Mouse (Mus musculus): Measurements from ENCODE around the gene Ccdc153.
A peak's percentile ranks its signal among the peaks of the same experiment; 100 is the strongest.

The Ccdc153 gene

DNA sequence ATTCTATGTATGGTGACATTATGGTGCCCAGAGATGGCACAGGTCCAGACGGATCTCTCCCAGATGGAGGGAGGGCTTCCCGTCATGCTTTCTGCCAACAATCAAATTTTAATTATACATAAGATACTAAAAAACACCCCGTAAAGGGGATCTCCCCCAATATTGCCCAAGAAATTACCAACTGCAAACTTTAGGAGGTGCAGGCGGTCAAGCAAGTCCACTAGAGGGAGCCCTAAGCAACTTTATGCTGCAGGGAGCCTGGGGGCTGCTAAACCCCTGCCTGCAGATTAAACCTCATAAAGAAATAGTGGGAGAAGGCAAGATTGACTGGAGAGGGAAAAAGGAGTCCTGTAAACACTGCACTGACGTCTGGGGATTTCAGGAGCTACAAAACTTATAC lies 1.0 kb upstream of the Ccdc153 start:
- DNase-seq (ENCODE audit: low spot score in 2 of 2) = peak; percentile 43 to 70

DNA sequence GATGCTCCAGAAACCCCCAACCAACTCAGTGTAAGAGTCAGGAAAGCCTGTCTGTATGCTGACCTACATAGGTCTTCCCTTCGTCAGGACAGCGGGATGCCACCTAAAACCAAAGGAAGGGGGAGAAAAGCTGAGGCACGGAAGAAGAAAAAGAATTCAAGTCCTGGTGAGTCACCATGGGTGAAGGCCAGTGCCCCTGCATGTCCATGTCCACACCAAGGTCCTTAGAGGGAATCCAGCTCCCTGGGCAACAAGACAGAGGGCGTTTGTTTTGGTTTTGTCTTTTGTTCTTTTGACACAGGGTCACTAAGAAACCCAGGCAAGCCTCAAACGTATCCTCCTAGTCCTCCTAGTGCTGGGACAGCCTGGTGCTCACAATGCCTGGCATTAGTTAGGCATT lies 435 bp downstream of the Ccdc153 start:
- DNase-seq (ENCODE audit: low spot score in 2 of 2) = no peak

DNA sequence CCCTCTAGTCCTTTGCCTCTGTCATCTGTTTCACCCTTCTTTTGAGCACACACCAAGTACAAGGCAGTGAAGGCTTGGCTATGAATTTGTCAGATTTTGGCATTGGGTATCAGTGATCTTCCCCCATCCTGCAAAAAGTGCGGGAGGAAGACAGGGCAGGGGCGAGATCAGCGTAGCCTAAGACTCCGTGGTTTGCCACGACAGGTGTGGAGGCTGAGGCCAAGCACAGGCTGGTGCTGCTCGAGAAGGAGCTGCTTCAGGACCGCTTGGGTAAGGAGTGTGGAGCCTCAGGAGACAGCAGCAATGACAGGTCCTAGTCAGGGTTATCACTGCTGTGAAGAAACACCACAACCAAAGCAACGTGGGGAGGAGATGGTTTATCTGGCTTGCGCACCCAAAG lies 942 bp downstream of the Ccdc153 start:
- no peak for DNase-seq (ENCODE audit: low spot score in 2 of 2)

DNA sequence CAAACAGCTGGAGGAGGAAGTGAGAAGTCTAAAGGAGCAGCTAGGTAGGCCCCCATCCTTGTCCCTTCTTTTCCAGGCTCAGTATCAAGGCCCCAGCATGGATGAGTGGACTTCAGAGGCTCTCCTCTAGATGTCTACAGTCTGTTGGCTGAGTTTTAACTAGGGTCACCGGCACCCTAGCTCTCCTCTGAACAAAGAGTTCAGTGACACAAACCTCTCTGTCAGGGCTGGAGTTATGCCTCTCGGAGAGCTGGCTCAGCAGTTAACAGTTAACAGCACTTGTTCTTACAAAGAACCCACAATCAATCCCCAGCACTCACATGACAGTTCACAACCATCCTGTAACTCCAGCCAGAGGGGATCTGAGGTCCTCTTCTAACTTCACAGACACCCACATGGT lies 3.1 kb downstream of the Ccdc153 start:
- no peak for DNase-seq (ENCODE audit: low spot score in 2 of 2)

DNA sequence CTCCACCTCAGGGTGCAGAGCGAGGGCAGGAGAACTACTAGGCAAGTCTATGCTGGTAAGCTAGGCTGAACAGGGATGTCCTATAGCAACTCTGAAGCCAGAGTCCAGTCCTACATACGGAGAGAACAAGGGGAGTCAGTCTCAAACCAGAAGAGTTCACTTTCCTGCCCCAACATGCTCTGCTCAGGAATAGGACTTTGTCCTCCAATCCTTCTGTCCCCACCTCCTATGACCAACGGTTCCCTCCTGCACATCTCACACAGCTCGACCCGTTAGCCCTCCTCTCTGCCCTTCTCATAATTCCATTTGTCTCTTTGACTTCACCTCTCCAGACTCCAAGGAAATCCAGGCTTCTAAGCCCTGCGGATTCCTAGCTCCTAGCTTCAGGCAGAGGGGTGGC lies 7.4 kb downstream of the Ccdc153 start:
- DNase-seq (ENCODE audit: low spot score in 2 of 2) = no peak

DNA sequence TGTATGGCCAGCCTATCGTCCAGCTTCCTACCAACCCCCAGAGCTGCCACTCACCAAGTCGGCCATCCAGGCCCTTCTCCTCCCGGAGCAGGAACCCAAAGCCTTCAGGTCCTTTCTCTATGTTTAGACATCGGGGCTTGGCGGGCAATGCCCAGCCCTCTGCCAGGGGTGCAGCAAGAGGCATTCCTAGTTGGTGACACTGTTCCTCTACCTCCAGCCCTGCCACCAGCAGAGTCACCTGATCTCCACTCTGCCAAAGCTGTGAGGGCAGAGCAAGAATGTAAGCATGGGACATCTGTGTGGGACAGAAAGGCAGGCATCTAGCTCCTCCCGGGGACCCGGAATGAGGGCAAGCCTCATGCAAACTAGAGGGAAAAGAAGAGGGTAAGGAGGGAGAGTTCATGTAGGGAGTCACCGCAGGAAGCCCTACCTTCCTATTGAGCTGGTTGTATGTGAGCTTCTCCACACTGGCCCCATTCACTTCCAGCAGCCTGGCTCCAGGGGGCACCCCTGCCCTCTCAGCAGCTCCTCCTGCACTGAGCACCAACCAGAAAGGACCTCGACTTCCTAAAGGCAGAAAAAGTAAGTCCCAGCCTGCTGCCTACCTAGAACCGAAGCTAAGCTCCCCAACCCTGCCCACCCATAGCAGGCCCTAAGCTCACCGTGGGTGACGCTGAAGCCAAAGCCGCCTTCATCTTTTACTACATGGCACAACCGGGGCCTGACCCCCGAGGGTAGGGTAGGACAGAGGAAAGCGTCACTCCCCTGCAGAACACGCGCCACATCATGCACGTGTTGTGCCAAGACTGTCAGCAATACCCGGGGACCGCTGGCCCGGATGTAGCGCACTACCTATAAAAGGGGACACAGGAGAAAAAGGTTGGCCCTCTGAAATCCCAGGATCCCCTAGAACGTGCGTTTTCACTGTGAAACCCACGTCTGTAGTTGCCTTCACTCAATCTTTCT lies 9.0 kb downstream of the Ccdc153 start:
- peak; percentile 40 to 73 for DNase-seq (ENCODE audit: low spot score in 2 of 2)

DNA sequence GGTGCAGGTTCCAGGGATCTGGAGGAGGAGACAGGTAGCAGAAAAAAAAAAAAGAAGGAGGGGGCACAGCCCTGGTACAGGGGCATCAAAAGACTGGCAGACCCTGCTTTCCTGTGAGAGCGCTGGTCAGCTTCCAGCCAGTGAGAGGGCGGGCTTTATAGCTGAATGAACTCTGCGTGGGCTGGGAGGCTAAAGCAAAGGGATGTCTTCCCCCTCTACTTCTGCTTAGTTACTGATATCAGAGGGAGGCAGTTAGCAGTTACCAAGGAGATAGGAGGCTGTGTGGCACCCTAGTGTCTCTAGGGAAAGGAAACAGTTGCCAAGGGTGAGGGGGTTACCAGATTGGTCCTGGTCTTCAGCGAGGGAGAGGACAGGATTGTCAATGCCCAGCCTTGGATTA lies 10.0 kb downstream of the Ccdc153 start:
- DNase-seq (ENCODE audit: low spot score in 2 of 2) = no peak

DNA sequence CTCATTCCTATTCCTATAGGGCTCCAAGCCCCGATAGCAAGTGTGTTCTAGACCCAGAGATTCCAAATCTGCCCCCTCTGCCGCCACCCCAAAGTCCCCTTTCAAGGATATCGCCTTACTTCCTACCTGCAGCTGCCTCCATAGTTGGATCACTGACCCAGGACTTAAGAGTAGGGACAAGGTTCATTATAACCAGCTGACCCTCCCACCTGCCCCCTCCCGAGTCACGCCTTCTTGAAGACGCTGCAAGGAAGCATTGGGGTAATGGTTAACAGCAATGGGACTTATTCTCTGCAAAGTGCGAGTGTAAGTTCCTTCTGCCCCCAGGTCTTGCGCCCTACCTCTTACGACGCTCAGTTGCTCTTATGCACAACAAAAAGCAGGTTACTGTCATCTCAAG lies 10.8 kb downstream of the Ccdc153 start, which contains the start of gene Pdzd3:
Gene Pdzd3 (minus strand): TSS at position 158 of the 400 bp plus-strand sequence.
- no peak for DNase-seq (ENCODE audit: low spot score in 2 of 2)

DNA sequence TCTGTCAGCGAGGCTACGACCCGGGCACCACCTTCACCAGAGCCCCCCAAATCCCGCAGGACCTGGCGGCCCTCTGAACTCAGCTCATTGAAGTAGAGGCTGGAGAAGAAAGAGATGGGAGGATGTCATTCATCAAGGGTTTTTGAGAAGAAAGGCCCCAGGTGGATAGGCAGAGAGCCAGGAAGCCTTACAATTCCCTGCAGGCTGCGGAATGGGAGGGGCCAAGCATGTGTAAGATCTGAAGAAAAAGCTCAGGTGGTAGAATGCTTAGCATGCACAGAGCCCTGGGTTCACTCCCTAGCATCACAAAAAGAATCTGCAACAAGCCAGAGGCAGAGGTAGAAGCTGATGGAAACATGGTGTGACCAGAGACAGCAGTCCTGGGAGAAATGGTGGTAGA lies 13.0 kb downstream of the Ccdc153 start:
- no peak for DNase-seq (ENCODE audit: low spot score in 2 of 2)

DNA sequence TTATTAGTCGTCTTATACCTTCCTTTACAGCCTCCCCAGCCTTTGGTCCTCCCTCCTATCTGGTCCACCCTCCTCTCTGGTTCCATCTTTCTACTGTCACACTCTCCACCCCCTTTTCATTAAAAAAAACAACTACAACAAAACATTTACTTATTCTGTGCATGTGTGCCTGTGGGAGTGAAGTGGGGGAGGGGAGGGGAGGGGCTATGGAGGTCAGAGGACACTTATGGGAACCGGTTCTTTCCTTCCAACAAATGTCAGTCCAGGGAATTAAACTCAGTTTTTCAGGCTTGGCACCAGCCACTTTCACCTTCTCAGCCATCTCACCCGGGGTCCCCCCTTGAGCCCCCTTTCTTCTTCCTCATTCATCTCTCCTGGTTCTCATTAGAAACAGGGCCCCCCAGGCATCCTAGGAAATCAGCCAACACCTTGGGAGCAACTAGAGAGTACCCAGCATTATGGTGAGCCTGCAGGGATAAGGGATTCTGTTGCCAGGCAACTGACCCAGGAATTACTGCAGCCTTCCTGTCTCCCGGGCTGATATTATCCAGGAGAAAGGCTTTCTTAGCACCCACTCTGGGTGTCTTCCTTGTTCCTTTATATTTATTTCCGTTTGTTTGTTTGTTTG lies 14.1 kb downstream of the Ccdc153 start:
- no peak for DNase-seq (ENCODE audit: low spot score in 2 of 2)

DNA sequence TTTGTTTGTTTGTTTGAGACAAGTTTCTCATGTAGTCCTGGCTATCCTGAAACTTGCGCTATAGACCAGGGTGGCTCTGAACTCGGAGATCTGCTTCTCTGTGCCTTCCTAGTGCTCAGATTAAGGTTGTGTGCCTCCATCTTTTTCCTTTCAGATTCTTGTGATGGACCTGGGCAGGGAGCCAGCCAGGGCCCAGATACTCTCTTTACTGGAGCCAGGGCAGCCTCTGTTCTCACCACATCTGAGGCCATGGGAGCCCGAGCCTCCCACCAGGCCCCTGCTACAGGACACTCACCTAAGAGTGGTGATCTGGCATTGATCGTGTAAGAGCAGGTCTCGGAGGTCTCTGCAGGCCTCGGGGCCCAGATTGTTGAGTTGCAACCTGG lies 14.7 kb downstream of the Ccdc153 start:
- DNase-seq (ENCODE audit: low spot score in 2 of 2) = no peak

DNA sequence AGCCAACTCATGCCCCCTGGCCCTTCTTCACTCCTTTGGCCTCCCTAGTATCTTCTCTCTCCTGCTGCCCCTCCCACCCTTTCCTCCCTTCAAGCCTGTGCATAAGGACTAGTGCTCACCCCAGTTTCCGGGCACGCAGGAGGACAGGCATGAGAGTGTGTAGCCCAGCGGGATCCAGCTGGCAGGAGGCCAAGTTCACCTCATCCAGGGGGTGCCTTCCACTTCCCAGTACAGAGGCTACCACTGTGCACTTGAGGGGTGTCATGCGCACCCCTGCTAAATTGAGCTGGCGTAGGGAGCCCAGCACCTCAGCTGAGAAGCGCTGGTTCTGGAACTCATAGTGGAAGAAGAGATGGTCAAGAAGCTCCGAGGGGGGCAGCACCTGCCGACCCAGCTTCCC lies 15.7 kb downstream of the Ccdc153 start:
- DNase-seq (ENCODE audit: low spot score in 2 of 2) = no peak

DNA sequence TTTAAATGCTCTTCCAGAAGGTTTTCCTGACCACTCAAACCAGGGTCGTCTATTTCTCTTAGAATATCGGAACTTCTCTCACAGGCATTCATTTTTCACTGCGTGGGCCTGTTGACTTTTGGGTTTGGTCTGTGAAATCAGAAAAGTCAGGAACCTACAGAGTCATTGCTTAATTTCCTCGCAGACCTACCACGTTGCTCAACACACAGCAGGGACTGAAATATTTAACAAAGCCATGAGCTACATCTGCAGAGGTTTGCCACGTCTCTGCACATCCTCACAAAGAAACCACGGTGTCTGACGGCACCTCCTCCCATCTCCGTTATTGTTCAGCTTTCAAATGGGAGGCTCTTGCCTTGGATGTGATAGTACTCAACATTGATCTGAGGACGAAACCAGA lies 18.5 kb downstream of the Ccdc153 start:
- DNase-seq (ENCODE audit: low spot score in 2 of 2) = no peak

DNA sequence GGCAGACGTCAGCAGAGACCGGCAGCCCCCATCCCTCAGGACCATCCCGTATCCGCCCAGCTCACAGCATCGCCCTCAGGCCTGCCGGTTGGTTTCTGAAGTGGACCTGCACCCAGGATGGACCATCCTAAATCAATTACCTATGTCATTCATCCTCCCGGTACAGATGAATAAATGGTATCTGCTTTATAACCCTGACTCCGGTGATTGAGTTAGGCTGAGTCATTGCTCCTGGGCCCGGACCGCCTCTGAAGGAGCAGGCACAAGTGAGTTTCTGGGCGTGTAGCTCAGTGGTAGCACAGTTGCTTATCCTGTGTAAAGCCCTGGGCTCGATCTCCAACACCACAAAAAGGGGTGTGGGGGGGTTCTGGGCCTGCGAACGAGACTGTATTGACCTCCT lies 20.9 kb downstream of the Ccdc153 start:
- DNase-seq (ENCODE audit: low spot score in 2 of 2) = no peak

DNA sequence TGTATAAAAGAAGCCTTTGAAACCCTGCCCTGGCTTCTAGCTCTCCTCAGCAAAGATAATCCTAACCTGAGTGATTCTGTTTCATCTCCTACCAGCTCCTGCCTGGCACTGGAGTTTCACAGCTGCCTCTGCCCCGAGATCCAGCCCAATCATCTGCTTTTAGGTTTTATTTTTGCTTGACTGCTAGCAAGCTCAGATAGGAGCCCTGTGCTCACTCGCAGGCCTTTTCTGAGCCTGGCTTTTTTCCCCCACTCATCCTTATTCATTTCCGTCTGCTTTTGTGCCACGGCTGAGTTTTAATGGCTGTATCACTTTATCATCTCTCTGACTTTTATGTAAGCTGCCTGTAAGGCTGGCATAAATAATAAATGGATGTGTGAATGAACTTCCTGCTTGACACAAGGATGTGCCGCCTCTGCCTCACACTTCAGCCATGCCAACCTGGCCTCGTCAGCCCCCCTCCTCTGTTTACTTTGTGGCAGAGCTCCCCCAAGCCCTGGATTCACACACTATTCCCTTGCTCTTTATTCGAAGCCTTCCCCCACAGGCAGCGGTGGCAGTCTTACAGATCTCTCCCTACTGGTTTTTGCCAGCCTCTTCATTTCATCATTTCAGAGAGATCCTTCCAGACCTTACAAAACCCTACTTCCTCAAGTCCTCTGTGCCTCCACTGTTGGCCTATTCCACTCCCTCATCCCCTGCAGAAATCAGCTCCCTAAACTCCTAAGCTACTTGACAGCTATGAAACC lies 26.2 kb downstream of the Ccdc153 start:
- DNase-seq (ENCODE audit: low spot score in 2 of 2) = no peak

DNA sequence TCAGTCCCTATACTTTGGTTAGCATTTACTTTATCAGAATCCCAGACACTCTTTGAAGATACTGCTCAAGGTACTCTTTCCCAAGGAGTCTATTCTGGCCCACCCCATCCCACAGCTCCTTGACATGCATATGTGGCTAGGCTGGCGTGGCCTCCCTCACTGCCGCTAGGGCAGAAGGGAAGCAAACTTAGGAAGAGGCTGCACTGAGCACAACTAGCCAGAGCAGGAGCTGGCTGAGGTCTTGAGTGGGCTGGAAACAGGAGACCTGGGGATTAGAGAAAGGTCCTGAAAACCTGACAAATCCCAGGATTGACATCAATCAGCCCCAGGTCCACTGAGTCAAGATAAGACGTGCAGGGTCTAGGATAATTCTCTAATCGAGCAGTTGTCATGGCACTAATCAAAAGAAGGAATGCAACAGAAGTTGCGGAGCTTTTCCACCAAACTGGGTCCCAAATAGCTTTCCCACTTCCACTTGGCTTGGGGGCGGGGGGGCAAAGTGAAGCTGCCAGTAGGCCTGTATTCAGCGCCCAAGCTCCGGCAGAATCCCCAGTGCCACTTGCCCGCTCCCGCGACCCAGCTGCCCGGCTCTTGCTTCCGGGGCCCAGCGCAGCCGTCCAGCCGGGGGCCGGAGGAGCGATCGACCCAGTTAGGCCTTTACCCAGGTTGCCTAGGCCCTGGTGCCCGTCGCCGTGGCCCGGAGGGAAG lies 27.0 kb downstream of the Ccdc153 start:
- DNase-seq (ENCODE audit: low spot score in 2 of 2) = peak in 1 of 2 experiments; percentile 36

DNA sequence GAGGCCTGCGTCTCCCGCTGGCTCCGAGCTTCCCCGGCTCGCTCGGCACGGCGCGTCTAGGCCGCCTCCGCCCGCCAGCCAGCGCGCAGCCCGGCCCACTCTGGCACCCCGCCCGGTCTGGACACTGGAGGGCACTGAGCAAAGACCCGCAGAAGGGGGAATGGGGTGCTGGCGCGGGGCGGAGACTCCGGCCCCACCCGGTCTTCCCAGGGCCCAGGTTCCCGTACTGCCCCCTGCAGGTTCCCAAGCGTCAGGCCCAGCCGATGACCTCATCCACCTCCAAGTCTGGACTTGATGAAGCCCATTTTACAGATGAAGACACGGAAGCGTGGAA lies 27.5 kb downstream of the Ccdc153 start:
- DNase-seq (ENCODE audit: low spot score in 2 of 2) = peak; percentile 86 to 89

DNA sequence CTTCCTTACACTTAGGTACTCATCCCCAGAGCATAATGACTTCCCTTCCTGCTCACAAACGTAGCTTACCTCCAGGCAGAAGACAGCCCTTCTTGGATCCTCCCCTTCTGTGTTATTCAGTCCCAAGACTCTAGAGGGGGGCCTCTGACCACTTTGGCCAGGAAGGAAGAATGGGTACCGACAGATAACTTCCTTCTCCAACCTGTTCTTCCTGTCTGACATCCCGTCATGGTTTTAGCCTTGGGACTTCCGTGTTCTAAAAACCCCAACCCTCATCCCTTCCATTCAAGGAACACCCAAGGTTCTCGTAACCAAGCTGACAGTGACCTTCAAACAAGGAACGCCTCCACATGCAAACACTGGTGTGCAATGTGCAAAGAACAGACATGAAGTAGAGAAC lies 28.0 kb downstream of the Ccdc153 start, which contains the start of gene Nlrx1:
Gene Nlrx1 (minus strand): TSS at position 168 of the 400 bp plus-strand sequence.
- peak in 1 of 2 experiments; percentile 33 for DNase-seq (ENCODE audit: low spot score in 2 of 2)

DNA sequence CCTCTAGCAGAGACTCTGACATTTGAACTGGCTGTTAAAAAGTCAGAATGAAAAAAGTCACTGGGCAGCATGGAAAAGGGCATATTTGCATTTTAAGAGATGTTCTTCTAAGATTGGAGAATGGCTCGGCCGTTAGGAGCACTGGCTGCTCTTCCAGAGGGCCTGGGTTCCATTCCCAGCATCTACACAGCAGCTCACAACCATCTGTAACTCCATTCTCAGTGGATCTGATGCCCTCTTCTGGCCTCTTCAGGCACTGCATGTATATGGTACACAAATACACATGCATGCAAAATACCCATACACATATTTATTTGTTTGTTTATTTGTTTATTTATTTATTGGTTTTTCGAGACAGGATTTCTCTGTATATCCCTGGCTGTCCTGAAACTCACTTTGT lies 28.6 kb downstream of the Ccdc153 start:
- peak; percentile 44 to 74 for DNase-seq (ENCODE audit: low spot score in 2 of 2)

DNA sequence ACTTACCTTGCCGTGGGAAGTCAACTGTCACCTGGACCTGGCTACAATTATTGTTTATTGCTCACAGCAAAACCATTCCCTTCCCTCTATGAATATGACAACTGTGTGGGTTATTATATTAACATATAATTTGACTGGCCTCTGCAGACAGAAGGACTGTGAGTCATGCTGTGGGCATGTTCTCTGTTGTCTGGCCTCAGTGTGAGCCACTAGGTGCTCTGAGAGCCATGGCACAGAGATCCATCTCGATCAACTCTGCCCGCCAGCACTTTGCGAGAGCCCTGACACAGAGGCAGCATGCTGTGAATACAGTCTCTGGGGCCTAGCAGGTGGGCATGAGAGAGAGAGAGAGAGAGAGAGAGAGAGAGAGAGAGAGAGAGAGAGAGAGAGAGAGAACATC lies 29.5 kb downstream of the Ccdc153 start:
- DNase-seq (ENCODE audit: low spot score in 2 of 2) = no peak

DNA sequence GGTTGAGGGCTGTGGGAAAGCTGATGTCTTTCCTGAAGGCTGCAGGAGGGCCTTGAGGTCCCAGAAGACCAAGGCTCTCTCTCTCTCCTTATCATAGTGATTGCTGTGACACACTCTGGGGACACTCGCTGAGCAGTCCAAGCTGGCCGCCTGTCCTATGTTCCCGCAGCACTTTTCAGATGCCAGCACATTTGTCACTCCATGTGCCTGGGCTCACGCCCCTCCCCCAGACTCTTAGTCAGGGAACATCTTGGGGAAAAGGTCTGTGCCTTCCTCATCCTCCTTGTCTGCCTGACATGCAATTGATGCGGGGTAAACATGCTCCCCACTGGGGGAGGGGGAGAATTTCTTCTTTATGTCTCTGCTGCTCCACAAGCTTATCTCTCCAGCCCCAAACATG lies 42.7 kb downstream of the Ccdc153 start:
- DNase-seq (ENCODE audit: low spot score in 2 of 2) = no peak

All from spleen, postnatal 10 days (tissue).